Mouse (Mus musculus) kidney, postnatal 4 days (tissue): ENCODE measurements around the gene Tbc1d32.
"Not testable (repeated sequence)": the region's sequence is repeated elsewhere in the genome, so short reads cannot be mapped to it uniquely, and the experiment has no call there.

Source experiments
- DNase-seq, 2 experiments: peaks; one replicate each; pipeline ENCODE4 v3.0.0; 2021; ENCODE audit warnings: mixed read lengths in 2 of 2

The Tbc1d32 gene

GRCm38 (mm10) chr10:56228568-56229209, at the start of gene Tbc1d32:
TSS of gene Tbc1d32 (minus strand) at chr10:56228689.
- DNase-seq: peak; percentile 94 to 96

GRCm38 (mm10) chr10:56227771-56228275, 666 bp downstream of the Tbc1d32 start:
- peak in 1 of 2 experiments; percentile 11 for DNase-seq

GRCm38 (mm10) chr10:56215797-56216196, 12.7 kb downstream of the Tbc1d32 start:
- peak in 1 of 2 experiments; percentile 5 for DNase-seq

- no peak for DNase-seq
Observed at GRCm38 (mm10) chr10:56210343-56210742, 18.1 kb downstream of the Tbc1d32 start.

GRCm38 (mm10) chr10:56206802-56207404, 21.6 kb downstream of the Tbc1d32 start:
- no peak for DNase-seq

- no peak for DNase-seq
Observed at GRCm38 (mm10) chr10:56204348-56204747, 24.1 kb downstream of the Tbc1d32 start.

GRCm38 (mm10) chr10:56199902-56200301, 28.6 kb downstream of the Tbc1d32 start:
- no peak for DNase-seq

GRCm38 (mm10) chr10:56198691-56199090, 29.8 kb downstream of the Tbc1d32 start:
- DNase-seq: no peak

GRCm38 (mm10) chr10:56194310-56194709, 34.2 kb downstream of the Tbc1d32 start:
- no peak for DNase-seq

- no peak for DNase-seq
Observed at GRCm38 (mm10) chr10:56181727-56182126, 46.8 kb downstream of the Tbc1d32 start.

GRCm38 (mm10) chr10:56173184-56173583, 55.3 kb downstream of the Tbc1d32 start:
- DNase-seq: peak; percentile 7 to 9

- not testable (repeated sequence) for DNase-seq
Observed at GRCm38 (mm10) chr10:56167721-56168120, 60.8 kb downstream of the Tbc1d32 start.

GRCm38 (mm10) chr10:56165758-56166157, 62.7 kb downstream of the Tbc1d32 start:
- DNase-seq: no peak

- no peak for DNase-seq
Observed at GRCm38 (mm10) chr10:56164411-56164810, 64.1 kb downstream of the Tbc1d32 start.

GRCm38 (mm10) chr10:56158748-56159147, 69.7 kb downstream of the Tbc1d32 start:
- no peak for DNase-seq

GRCm38 (mm10) chr10:56158207-56158606, 70.3 kb downstream of the Tbc1d32 start:
- no peak for DNase-seq

- no peak for DNase-seq
Observed at GRCm38 (mm10) chr10:56156956-56157355, 71.5 kb downstream of the Tbc1d32 start.

GRCm38 (mm10) chr10:56148920-56149319, 79.6 kb downstream of the Tbc1d32 start:
- DNase-seq: no peak

GRCm38 (mm10) chr10:56137191-56137590, 91.3 kb downstream of the Tbc1d32 start:
- no peak for DNase-seq

GRCm38 (mm10) chr10:56129642-56130041, 98.8 kb downstream of the Tbc1d32 start:
- no peak for DNase-seq

- no peak for DNase-seq
Observed at GRCm38 (mm10) chr10:56126972-56127371, 101.5 kb downstream of the Tbc1d32 start.

- DNase-seq: peak in 1 of 2 experiments; percentile 66
Observed at GRCm38 (mm10) chr10:56115636-56116180, 112.8 kb downstream of the Tbc1d32 start.

- DNase-seq: peak; percentile 73 to 83
Observed at GRCm38 (mm10) chr10:56114951-56115635, 113.4 kb downstream of the Tbc1d32 start.
